Mouse (Mus musculus): ENCODE results near the gene Rbm20. TPM values are rescaled to one million over a fixed set of nuclear protein-coding genes. Genes with fewer than 3 reads are reported as not detected.
"Not testable (repeated sequence)": the region's sequence is repeated elsewhere in the genome, so short reads cannot be mapped to it uniquely, and the experiment has no call there.

Gene Rbm20
- polyA plus RNA-seq, 1 experiment from 2014 or later, result 5.1 TPM

DNA sequence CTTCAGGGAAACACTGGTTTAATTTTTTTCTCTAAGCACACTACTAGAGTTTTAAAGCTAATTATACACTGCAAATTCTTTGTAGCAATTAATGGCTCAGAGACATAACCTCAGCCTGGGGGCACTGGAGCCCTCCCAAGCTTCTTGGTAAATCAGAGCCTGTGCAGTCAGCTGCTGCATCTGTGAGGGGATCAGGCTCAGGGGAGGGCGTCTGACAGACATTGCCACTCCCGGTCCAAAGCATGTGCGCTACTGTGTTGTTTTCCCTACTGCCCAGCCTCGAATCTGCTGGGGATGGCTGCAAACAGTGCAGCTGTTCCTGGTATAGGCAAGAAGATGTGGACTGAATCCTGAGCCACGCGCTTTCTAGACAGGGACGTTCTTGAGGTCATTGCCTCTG, 129.0 kb downstream of the Rbm20 start:
- peak overlapping the region; percentile 20; the same call in 1 of the 2 replicates for H3K27ac ChIP-seq
- ATAC-seq (ENCODE audit: insufficient number of reproducible peaks, insufficient read depth, low FRiP score, low TSS enrichment, low read depth), result 0 out of 2 replicates have a peak, but pooled peaks have one; percentile 39
- 56% methylated on average over 7 of the region's 7 CpGs for WGBS

DNA sequence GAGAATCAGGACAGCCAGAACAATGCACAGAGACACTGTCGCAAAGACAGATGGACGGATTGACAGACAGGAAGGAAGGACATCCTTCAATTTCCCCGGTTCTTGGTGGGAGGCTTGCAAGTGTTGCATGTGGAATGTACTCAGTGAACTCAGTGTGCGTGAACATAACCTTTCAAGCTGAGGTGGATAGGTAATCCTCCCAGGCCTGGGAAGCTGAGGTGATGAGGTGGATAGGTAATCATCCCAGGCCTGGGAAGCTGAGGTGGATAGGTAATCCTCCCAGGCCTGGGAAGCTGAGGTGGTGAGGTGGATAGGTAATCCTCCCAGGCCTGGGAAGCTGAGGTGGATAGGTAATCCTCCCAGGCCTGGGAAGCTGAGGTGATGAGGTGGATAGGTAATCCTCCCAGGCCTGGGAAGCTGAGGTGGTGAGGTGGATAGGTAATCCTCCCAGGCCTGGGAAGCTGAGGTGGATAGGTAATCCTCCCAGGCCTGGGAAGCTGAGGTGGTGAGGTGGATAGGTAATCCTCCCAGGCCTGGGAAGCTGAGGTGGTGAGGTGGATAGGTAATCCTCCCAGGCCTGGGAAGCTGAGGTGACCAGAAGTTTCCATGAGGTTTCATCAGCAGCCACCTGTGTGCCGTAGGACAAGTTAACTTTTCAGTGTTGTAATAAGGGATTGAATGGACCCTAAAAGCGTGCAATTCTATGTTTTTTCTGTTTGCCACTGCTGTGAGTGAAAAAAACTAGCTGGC, 129.6 kb downstream of the Rbm20 start:
- 82% methylated on average over 6 of the region's 6 CpGs for WGBS
- not testable (repeated sequence) for ATAC-seq (ENCODE audit: insufficient number of reproducible peaks, insufficient read depth, low FRiP score, low TSS enrichment, low read depth)

More for the DNA sequence above, 129.0 kb downstream of the Rbm20 start:
- no peak overlapping the region for H3K4me3 ChIP-seq (replicated peaks)
- H3K4me1 ChIP-seq (replicated peaks), result peaks cover 22% of the 10 kb centered on the region
- H3K9me3 ChIP-seq, result no peaks in the 10 kb centered on the region
- no peak overlapping the region for H3K9ac ChIP-seq (replicated peaks)
- H3K27me3 ChIP-seq, result peaks cover 2% of the 10 kb centered on the region; the same call in 1 of the 2 replicates
- no peak overlapping the region for H3K4me2 ChIP-seq
- no peaks in the 10 kb centered on the region for H3K36me3 ChIP-seq

DNA sequence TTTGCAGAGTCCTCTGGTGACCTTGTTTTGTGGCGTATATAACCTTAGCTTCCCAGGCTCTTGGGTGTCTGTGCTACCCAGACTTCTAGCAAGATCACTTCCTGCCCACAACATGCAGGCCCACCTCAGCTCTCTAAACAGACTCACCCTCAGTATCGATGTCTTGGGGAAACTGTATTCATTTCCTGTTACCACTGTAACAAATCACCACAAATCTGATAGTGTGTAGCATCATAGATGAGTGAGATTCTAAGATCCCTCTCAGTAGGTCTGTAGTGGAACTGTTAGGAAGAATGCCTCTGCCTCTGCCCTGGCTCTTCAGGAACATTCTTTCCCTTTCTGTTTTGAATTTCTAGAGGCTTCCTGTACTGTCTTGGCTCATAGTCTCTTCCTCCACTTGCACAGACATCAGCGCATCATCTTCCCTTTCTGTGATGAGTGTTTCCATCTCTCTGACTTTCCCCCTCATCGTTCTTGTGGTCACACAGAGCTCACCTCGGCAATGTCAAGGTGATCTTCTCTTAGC, 130.2 kb downstream of the Rbm20 start:
- H3K4me3 ChIP-seq (replicated peaks), result no peak overlapping the region
- ATAC-seq (ENCODE audit: insufficient number of reproducible peaks, insufficient read depth, low FRiP score, low TSS enrichment, low read depth), result no peak
- no peak overlapping the region for H3K27ac ChIP-seq
- H3K9ac ChIP-seq (replicated peaks), result no peak overlapping the region
- no peaks in the 10 kb centered on the region for H3K9me3 ChIP-seq
- H3K4me2 ChIP-seq, result no peak overlapping the region
- H3K36me3 ChIP-seq, result no peaks in the 10 kb centered on the region
- H3K27me3 ChIP-seq, result peaks cover 2% of the 10 kb centered on the region; the same call in 1 of the 2 replicates
- H3K4me1 ChIP-seq (replicated peaks), result peaks cover 22% of the 10 kb centered on the region
- WGBS, result 86% methylated on average over 5 of the region's 5 CpGs

More for the DNA sequence above, 129.6 kb downstream of the Rbm20 start:
- not testable (repeated sequence) for H3K27me3 ChIP-seq; H3K9me3 ChIP-seq; H3K4me3 ChIP-seq (replicated peaks); H3K36me3 ChIP-seq; H3K4me2 ChIP-seq; H3K9ac ChIP-seq (replicated peaks)
- peaks cover 22% of the 10 kb centered on the region for H3K4me1 ChIP-seq (replicated peaks)
- peak overlapping the region; percentile 20; the same call in 1 of the 2 replicates for H3K27ac ChIP-seq

DNA sequence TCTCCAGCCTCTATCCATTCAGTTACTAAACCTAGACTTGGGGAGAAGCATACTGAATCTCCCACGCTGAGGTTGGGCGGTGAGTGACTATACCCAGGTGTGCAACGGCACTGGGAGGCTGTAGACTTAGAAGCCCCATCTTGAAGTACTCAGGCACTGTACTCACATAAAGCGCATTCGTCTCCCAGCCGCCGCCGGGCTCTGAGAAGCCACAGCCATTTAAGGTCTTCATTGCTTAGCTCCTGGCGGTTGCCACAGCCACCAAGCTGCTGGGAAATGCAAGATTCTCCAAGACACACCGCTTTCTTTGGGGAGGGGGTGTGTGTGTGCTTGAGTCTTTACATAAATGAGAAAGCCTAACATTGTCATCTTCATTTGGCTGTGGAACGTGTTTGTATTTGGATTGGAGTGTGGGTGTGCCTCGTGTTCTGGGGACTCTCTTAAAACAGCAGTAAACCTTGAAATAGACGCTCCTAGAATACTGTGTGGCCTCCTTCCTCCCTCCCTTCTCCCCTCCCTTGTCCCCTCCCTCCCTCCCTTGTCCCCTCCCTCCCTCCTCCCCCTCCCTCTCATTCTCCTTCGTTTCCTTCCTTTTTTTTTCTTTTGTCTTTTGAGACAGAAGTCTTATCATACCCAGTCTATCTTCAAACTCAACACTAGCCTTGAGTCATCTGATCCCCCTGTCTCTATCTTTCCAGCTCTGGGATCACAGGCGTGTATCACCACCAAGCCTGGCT, 131.1 kb downstream of the Rbm20 start:
- Histone ChIP-seq H3K4me3 (replicated peaks) (no peak overlapping the region), H3K9ac (replicated peaks) (no peak overlapping the region), H3K27me3 (peaks cover 2% of the 10 kb centered on the region; the same call in 1 of the 2 replicates), H3K4me2 (peak overlapping the region; percentile 10; the same call in 1 of the 2 replicates), H3K4me1 (replicated peaks) (peaks cover 22% of the 10 kb centered on the region), H3K27ac (0 out of 2 replicates have a peak overlapping the region, but pooled peaks have one; percentile 53), H3K9me3 (no peaks in the 10 kb centered on the region), H3K36me3 (no peaks in the 10 kb centered on the region)
- WGBS, result 37% methylated on average over 14 of the region's 15 CpGs
- ATAC-seq (ENCODE audit: insufficient number of reproducible peaks, insufficient read depth, low FRiP score, low TSS enrichment, low read depth), result no peak

DNA sequence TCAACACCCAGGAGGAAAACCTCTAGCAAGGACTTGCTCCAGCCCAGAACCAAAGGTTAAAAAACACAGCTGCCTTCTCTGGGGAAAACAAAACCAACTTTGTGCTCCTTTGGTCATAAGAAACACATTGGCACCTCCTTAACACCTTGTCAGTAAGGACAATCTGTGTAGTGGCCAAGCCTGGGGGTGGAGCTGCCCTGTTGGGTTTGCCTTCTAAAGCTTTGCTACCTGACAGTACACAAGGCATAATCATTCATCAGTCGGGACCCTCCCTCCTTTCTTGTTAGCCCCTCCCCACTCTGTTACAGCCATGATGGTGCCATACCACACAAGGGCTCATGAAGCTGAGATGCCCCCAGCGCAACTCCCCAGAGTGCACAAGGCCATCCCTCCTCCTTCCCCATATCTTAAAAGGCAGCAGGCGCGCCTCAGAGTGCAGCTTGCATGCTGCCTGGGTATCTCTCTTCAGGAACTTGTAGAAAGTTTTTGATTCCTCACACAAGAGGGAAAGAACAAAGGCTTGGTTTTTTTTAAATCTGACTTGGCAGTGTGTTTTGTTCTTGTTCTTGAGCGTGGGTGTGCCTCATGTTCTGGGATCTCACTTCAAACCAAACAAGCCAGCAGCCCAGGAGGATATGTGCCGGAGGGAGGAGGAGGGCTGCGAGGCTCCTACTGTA, 132.2 kb downstream of the Rbm20 start:
- Histone ChIP-seq H3K4me3 (replicated peaks) (no peak overlapping the region), H3K9ac (replicated peaks) (no peak overlapping the region), H3K27ac (no peak overlapping the region), H3K4me2 (no peak overlapping the region), H3K36me3 (no peaks in the 10 kb centered on the region), H3K9me3 (no peaks in the 10 kb centered on the region), H3K4me1 (replicated peaks) (peaks cover 22% of the 10 kb centered on the region), H3K27me3 (peaks cover 2% of the 10 kb centered on the region; the same call in 1 of the 2 replicates)
- 0 out of 2 replicates have a peak, but pooled peaks have one; percentile 26 for ATAC-seq (ENCODE audit: insufficient number of reproducible peaks, insufficient read depth, low FRiP score, low TSS enrichment, low read depth)
- 55% methylated on average over 7 of the region's 7 CpGs for WGBS

DNA sequence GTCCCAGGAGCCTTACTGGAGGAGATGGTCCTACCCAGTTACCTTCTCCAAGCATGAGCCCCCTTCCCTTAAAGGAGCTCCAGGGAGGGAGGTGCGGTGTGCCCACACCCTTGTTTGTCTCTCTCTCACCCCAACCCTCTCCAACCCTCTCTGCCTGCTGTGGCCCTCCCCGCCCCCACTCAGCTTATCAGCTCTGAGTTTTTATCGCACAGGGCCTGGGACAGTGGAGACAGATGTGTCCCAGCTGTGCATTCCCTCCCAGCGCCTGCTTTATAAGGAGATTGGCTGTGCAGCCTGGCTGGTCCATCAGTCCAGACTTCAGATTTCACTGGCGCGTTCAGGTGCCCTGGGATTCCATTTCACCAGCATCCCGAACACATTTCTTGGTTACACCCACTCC, 132.9 kb downstream of the Rbm20 start:
- H3K27ac ChIP-seq, result 0 out of 2 replicates have a peak overlapping the region, but pooled peaks have one; percentile 41
- no peak for ATAC-seq (ENCODE audit: insufficient number of reproducible peaks, insufficient read depth, low FRiP score, low TSS enrichment, low read depth)

DNA sequence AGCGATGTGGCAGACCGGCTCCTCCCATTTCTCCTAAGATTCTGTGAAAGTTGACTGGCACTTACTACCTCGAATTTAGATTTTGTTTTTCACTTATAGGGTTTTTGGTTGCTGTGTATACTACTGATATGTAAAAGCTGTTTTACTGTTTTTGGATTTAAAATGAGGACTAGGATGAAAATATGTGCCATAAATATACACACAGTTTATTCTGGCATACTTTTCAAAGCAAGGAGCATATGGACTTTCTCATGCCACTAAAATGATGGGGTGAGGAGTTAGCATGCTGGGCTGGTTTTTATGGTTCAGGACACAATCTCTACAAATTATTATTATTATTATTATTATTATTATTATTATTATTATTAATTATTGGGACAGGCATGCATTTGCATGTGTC, 133.5 kb downstream of the Rbm20 start:
- peaks cover 2% of the 10 kb centered on the region; the same call in 1 of the 2 replicates for H3K27me3 ChIP-seq
- 86% methylated on average over 3 of the region's 3 CpGs for WGBS
- no peaks in the 10 kb centered on the region for H3K9me3 ChIP-seq
- peaks cover 25% of the 10 kb centered on the region for H3K4me1 ChIP-seq (replicated peaks)
- no peak overlapping the region for H3K4me3 ChIP-seq (replicated peaks)
- no peak overlapping the region for H3K9ac ChIP-seq (replicated peaks)
- no peak overlapping the region for H3K27ac ChIP-seq
- no peaks in the 10 kb centered on the region for H3K36me3 ChIP-seq
- H3K4me2 ChIP-seq, result no peak overlapping the region
- ATAC-seq (ENCODE audit: insufficient number of reproducible peaks, insufficient read depth, low FRiP score, low TSS enrichment, low read depth), result no peak

More for the DNA sequence above, 132.9 kb downstream of the Rbm20 start:
- Histone ChIP-seq H3K4me2 (no peak overlapping the region), H3K9me3 (no peaks in the 10 kb centered on the region), H3K27me3 (peaks cover 2% of the 10 kb centered on the region; the same call in 1 of the 2 replicates), H3K4me1 (replicated peaks) (peaks cover 22% of the 10 kb centered on the region), H3K9ac (replicated peaks) (no peak overlapping the region), H3K36me3 (no peaks in the 10 kb centered on the region), H3K4me3 (replicated peaks) (no peak overlapping the region)
- WGBS, result 48% methylated on average over 7 of the region's 7 CpGs

DNA sequence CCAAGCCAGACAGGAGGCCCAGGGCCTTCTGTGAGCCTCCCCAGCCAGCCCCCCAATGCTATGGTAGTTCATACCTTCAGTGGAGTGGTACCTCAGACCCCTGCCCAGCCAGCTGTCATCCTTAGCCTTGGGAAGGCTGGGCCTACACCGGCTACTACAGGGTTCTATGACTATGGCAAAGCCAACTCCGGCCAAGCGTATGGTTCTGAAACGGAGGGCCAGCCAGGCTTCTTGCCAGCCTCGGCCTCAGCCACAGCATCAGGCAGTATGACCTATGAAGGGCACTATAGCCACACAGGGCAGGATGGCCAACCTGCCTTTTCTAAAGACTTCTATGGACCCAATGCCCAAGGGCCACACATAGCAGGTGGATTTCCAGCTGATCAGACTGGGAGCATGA, 136.5 kb downstream of the Rbm20 start:
- WGBS, result 97% methylated on average over 5 of the region's 5 CpGs
- no peaks in the 10 kb centered on the region for H3K27me3 ChIP-seq
- no peak overlapping the region for H3K4me3 ChIP-seq (replicated peaks)
- H3K4me1 ChIP-seq (replicated peaks), result peaks cover 25% of the 10 kb centered on the region; the same call in 1 of the 2 replicates
- H3K9ac ChIP-seq (replicated peaks), result no peak overlapping the region
- no peak for ATAC-seq (ENCODE audit: insufficient number of reproducible peaks, insufficient read depth, low FRiP score, low TSS enrichment, low read depth)
- no peaks in the 10 kb centered on the region for H3K36me3 ChIP-seq
- no peak overlapping the region for H3K27ac ChIP-seq
- no peaks in the 10 kb centered on the region for H3K9me3 ChIP-seq
- H3K4me2 ChIP-seq, result no peak overlapping the region

DNA sequence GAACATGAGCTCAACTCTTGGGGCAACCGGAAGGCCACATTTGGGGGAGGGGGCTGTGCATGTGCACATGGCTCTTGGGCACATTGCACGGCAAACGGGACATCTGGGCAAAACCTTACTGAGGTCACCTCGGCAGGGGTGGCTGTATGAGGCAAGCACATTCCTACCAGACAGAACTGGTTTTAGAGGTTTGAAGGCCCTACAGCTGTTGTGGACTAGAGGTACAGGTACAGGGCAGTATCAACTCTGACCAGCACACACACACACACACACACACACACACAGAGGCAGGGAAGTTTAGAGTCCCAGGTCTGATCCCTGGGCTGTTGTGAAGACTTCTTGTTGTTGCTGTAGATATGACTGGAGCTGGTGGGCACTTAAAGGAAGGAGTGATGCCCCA, 138.6 kb downstream of the Rbm20 start:
- Histone ChIP-seq H3K27me3 (no peaks in the 10 kb centered on the region), H3K9ac (replicated peaks) (no peak overlapping the region), H3K27ac (peak overlapping the region; percentile 66; the same call in 1 of the 2 replicates), H3K4me2 (no peak overlapping the region), H3K36me3 (no peaks in the 10 kb centered on the region), H3K9me3 (no peaks in the 10 kb centered on the region), H3K4me1 (replicated peaks) (peaks cover 17% of the 10 kb centered on the region; the same call in 1 of the 2 replicates), H3K4me3 (replicated peaks) (no peak overlapping the region)
- 0 out of 2 replicates have a peak, but pooled peaks have one; percentile 54 for ATAC-seq (ENCODE audit: insufficient number of reproducible peaks, insufficient read depth, low FRiP score, low TSS enrichment, low read depth)
- 58% methylated on average over 4 of the region's 4 CpGs for WGBS

DNA sequence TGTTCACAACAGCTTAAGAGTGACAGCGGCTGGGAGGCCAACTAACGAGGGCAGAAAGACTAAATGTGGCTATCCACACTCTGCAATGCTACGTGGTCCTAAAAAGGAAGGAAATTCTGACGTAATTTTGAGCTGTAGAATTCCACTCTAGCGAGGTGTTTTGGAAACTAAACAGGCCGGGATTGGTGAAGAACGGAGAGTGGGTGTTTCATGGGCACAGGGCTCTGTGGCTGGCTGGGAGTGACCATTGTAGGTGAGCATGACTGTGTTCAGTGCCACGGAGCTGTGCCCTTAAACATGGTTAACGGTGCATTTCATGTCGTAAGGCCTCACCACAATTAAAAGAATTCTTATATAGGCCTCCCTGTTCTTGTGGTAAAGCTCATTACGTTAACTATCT, 139.1 kb downstream of the Rbm20 start:
- WGBS, result 70% methylated on average over 11 of the region's 11 CpGs
- peak overlapping the region; percentile 66; the same call in 1 of the 2 replicates for H3K27ac ChIP-seq
- 0 out of 2 replicates have a peak, but pooled peaks have one; percentile 40 for ATAC-seq (ENCODE audit: insufficient number of reproducible peaks, insufficient read depth, low FRiP score, low TSS enrichment, low read depth)

More for the DNA sequence above, 139.1 kb downstream of the Rbm20 start:
- Histone ChIP-seq H3K9me3 (no peaks in the 10 kb centered on the region), H3K27me3 (no peaks in the 10 kb centered on the region), H3K4me3 (replicated peaks) (no peak overlapping the region), H3K36me3 (no peaks in the 10 kb centered on the region), H3K9ac (replicated peaks) (no peak overlapping the region), H3K4me1 (replicated peaks) (peaks cover 18% of the 10 kb centered on the region; the same call in 1 of the 2 replicates), H3K4me2 (no peak overlapping the region)

Measured in limb, embryonic 12.5 days (tissue).